Mouse (Mus musculus): ENCODE results near the gene Asns.
"Not testable (repeated sequence)": the region's sequence is repeated elsewhere in the genome, so short reads cannot be mapped to it uniquely, and the experiment has no call there.

Gene Asns

DNA sequence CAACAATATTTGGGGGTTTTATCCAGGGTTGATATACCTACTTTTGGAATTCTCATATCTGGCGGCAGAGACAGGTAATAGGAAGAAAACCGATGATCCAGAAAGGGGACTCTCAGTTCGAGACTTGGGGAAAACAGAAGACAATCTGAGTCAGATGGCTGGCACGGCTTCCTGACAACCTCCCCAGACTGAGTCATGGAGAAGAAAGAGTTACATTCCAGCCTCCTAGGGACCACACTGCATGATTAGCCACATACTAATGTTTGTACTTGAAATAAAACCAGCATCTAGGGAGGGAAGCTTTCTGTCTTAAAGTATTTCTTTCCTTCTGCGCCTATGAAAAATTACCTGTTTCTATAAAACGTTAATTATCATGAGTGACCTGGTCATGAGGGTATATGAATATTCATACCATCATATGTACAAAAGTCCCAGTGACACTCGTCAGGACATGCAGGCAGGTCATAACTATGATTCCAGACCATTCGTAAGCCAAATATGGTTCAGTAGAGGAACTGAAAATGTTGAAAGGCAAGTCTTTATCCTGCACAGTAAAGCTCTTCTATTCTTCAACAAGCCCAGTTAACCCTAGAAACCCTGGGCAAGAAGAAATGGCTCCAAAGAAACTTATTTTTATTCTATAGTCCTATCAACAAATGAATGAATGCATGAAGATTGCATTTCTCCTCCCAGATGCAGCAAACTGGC, 16.7 kb downstream of the Asns start:
- no peak for DNase-seq

DNA sequence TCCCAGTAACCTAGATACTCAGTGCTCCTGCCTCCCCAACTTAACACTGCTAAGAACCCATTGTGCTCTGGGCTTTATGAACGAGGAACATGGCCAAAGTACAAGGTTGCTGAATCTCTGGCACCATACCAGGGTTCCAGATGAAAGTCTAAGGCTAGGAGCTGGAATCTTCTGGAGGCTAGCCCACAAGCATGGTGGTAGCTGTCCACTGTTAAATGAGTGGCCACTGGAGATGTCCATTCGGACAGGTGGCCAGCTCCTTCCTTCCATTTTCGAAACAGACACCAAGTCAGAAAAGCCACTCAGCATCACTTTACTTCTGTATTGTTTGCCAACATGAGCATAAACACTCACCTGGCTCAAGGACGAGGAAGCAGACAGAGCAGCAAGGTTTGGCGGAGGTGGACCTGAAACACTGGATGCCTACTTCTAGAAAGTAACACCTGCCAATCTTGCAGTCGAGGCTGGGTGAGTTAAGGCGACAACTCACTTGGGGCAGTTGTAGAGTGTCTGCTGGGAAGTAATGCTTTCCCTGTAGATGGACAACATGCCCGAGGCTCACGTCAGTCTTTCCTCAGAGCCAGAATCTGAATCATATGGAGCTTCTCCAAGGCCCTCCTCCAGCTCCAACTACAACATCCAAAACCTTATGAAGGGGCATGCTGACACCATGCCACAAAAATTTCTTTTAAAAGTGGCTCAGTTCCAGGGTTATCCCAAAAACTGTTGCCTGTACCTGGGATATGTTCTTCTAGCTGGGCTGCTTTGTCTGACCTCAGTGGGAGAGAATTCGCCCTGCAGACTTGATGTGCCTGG, 20.4 kb downstream of the Asns start:
- DNase-seq, result no peak

DNA sequence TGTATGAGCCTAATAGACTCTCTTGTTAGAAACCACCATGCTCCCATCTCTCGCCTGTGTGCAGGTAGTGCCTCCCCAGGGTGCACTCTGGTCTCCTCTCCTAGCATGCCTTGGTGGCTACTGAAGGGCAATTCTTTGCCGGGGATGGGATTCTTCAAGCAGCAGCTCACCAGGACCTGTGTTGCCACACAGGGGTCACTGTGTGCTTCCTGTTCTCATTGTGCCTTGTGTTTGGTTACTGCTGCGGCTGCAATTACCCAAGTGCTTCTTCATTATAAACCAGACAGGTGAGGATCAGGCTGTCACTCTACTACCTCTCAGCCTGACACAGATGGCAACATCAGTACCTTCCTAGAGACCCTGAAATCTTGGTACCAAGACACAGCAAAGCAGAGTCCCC, 21.6 kb downstream of the Asns start:
- DNase-seq, result no peak

DNA sequence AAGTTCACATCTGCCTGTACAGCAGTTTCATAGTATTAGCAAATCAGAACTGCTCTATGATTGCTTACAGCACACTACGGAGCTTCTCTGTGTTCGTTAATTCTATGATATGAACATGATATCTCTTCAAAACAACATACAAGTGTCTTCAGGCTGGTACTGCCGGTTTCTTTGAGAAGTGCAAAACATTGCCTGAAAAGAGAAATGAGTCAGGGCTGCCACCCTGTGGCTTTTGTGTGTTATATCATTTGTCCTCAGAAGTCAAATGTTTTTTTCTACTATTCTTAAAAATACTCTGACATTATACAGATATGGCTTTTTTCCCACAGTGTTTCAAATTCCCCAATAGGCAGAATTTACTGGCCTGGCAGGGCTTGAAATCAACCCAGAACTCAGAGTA, 22.5 kb downstream of the Asns start:
- no peak for DNase-seq

GRCm38 (mm10) chr6:7669721-7670120, 23.3 kb downstream of the Asns start:
- DNase-seq, result no peak

DNA sequence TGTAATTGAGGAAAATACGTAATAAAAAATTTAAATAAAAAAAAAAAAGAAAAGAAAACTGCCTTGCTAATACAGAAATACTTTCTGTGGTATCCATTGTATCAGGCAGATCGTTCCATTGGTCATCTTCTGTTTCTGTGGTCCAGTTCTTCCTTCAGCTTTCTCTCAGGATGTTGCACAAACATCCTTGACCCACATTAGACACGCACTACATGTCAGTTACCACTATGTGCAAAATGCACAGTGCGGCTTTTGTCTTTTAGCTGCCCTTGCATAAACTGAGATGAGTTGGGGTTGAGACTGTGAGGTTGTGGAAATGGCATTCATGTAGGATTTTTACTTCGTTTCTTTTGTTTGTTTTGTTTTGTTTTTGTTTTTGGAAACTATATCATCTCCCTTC, 24.7 kb downstream of the Asns start:
- no peak for DNase-seq

- not testable (repeated sequence) for DNase-seq
Observed at GRCm38 (mm10) chr6:7665902-7666301, 27.2 kb downstream of the Asns start.

DNA sequence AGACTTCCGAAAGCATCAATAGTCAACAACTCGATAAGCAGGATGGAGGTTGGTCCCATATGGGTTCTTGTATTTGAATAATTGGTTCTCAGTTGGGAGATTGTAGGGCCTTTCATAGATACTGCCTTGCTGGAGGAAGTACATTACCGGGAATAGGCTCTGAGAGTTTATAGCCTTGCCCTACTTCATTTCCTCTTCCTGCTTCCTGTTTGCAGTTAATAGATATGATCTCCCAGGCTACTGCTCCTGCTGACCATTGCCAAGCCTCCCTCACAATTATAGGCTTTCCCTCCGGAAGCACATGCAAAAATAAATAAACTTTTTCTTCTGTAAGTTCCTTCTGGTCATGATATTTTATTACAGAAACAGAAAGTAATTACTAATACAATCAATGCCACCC, 31.6 kb downstream of the Asns start:
- peak; percentile 3 for DNase-seq

DNA sequence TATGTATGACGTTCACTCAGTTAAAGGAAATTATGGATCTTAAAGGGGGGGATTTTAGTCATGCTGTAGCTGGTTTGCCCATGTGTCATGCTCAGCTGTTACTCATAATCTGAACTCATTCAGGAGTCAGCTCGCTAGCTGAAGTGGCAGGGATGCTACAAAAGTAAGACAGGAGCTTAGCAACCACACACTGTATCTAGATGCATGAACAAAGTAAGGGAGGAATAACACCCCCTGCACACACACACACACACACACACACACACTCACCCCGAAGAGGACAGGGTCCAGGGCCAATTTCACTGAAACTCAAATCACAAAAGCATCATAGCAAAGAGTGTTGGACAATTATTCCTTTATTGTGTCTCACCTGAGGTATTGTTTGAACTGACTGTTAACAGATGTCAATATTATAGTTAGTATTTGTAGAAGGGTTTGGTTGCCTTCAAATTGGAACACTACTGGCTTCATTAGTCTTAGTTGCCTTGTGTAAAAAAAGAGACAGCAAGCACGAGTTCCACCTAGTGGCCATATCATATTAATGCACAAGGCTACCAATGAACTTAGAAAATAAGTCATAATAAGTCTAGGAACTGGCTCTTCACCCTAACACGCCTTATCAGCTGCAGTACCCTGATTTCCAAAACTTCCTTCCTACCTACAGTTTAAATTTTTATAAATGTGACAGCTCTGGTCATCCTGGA, 32.5 kb downstream of the Asns start:
- peak; percentile 28 for DNase-seq

GRCm38 (mm10) chr6:7656601-7657000, 36.5 kb downstream of the Asns start:
- no peak for DNase-seq

DNA sequence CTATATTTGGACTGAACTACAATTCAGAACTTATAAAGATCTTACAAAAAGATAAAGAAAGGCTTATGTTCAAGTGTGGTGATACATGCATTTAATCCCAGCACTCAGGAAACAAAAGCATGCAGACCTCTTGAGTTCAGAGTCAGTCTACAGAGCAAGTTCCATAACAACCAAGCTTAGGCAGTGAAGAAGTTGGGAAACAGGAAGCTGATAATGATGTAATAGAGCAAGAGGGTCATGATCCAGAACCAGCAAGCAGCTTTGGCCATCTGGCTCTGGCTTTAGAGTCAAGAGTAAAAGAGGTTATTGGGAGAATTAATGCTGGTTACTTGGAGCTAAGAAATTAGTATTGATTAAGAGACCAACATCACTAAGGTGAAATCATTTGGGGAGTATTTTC, 44.6 kb downstream of the Asns start:
- no peak for DNase-seq
